Mouse (Mus musculus): ENCODE results near the gene Il27.

GRCm38 (mm10) chr7:126576946-126577345 lies 17.8 kb downstream of the Il27 start:
- TF ChIP-seq POLR2A (IDR thresholded peaks at IDR 0.05; ENCODE audit: borderline replicate concordance, extremely low read depth, insufficient read depth, insufficient read length, poor library complexity, severe bottlenecking) (no peak), CTCF (IDR thresholded peaks at IDR 0.05; ENCODE audit: borderline replicate concordance, extremely low read depth, insufficient read depth, insufficient read length) (peak; percentile 56; the same call in 1 of the 2 replicates)
